Mouse (Mus musculus) embryonic fibroblast, embryonic 13.5 days (primary cell): ENCODE measurements around the gene Slc35e3. TPM values are rescaled to one million over a fixed set of nuclear protein-coding genes. Genes with fewer than 3 reads are reported as not detected.
"Not testable (repeated sequence)": the region's sequence is repeated elsewhere in the genome, so short reads cannot be mapped to it uniquely, and the experiment has no call there.

Experiments used
- H3K27ac ChIP-seq: 2 replicates; pipeline ENCODE4 v1.5.1; 2012; ENCODE audit warnings: low read length, control low read depth, inconsistent platforms; ENCODE audit not compliant: insufficient read depth
- H3K4me1 ChIP-seq: 2 replicates; pipeline ENCODE4 v1.6.1; 2011; ENCODE audit warnings: low read length; ENCODE audit not compliant: control insufficient read depth, insufficient read depth
- H3K4me3 ChIP-seq: 2 replicates; pipeline ENCODE4 v1.5.1; 2011; ENCODE audit warnings: mild to moderate bottlenecking, control low read depth, low read length; ENCODE audit not compliant: insufficient read depth
- CTCF ChIP-seq: IDR thresholded peaks from 2 replicates; pipeline ENCODE4 v1.5.1; 2011; ENCODE audit warnings: mild to moderate bottlenecking, control low read depth, low read length, moderate library complexity, borderline replicate concordance; ENCODE audit not compliant: insufficient read depth
- POLR2A ChIP-seq: IDR thresholded peaks from 2 replicates; pipeline ENCODE4 v1.6.1; 2011; ENCODE audit warnings: low read depth, mild to moderate bottlenecking, control low read depth, low read length, moderate library complexity
- polyA plus RNA-seq: library from polyadenylated mRNA; stranded (reverse); fragments of >200 nt; gene quantifications from 2 replicates; pipeline ENCODE4 v1.2.4, GENCODE M21; 2011; ENCODE audit warnings: low read depth; ENCODE audit not compliant: missing spikeins, insufficient read length

Slc35e3 gene
- polyA plus RNA-seq, 1 experiment: 28.9 TPM

- Histone ChIP-seq H3K4me1 (peaks cover 4% of the 10 kb centered on the region; the same call in 1 of the 2 replicates), H3K27ac (no peak overlapping the region), H3K4me3 (no peak overlapping the region)
- no peak for TF ChIP-seq POLR2A
- no peak for TF ChIP-seq CTCF
Measured at GRCm38 (mm10) chr10:117726350-117726749, 19.8 kb downstream of the Slc35e3 start.

GRCm38 (mm10) chr10:117725671-117726070 lies 20.5 kb downstream of the Slc35e3 start:
- no peak overlapping the region for H3K27ac ChIP-seq
- H3K4me3 ChIP-seq: no peak overlapping the region
- TF ChIP-seq CTCF (no peak), POLR2A (no peak)
- peaks cover 4% of the 10 kb centered on the region; the same call in 1 of the 2 replicates for H3K4me1 ChIP-seq

GRCm38 (mm10) chr10:117724804-117725361 lies 21.3 kb downstream of the Slc35e3 start:
- Histone ChIP-seq H3K4me3 (no peak overlapping the region), H3K27ac (no peak overlapping the region), H3K4me1 (peaks cover 4% of the 10 kb centered on the region; the same call in 1 of the 2 replicates)
- no peak for TF ChIP-seq CTCF
- TF ChIP-seq POLR2A: no peak

GRCm38 (mm10) chr10:117724136-117724718 lies 21.9 kb downstream of the Slc35e3 start:
- no peak for TF ChIP-seq CTCF
- TF ChIP-seq POLR2A: no peak
- no peak overlapping the region for H3K4me3 ChIP-seq
- peaks cover 4% of the 10 kb centered on the region; the same call in 1 of the 2 replicates for H3K4me1 ChIP-seq
- H3K27ac ChIP-seq: no peak overlapping the region

- TF ChIP-seq POLR2A: peak; percentile 38; the same call in 1 of the 2 replicates
- TF ChIP-seq CTCF: no peak
- H3K4me3 ChIP-seq: no peak overlapping the region
- peak overlapping the region; percentile 99 for H3K27ac ChIP-seq
- H3K4me1 ChIP-seq: peaks cover 7% of the 10 kb centered on the region; the same call in 1 of the 2 replicates
Measured at GRCm38 (mm10) chr10:117718161-117719119, 27.7 kb downstream of the Slc35e3 start.

GRCm38 (mm10) chr10:117717583-117717982 lies 28.6 kb downstream of the Slc35e3 start:
- TF ChIP-seq POLR2A: no peak; the same call in 1 of the 2 replicates
- TF ChIP-seq CTCF: no peak
- H3K27ac ChIP-seq: peak overlapping the region; percentile 99
- H3K4me3 ChIP-seq: no peak overlapping the region
- peaks cover 7% of the 10 kb centered on the region; the same call in 1 of the 2 replicates for H3K4me1 ChIP-seq

GRCm38 (mm10) chr10:117716686-117717085 lies 29.5 kb downstream of the Slc35e3 start:
- peak overlapping the region; percentile 99 for H3K27ac ChIP-seq
- H3K4me1 ChIP-seq: peaks cover 5% of the 10 kb centered on the region; the same call in 1 of the 2 replicates
- H3K4me3 ChIP-seq: no peak overlapping the region
- no peak for TF ChIP-seq CTCF

- H3K27ac ChIP-seq: peak overlapping the region; percentile 99; the same call in 1 of the 2 replicates
- H3K4me3 ChIP-seq, H3K4me1 ChIP-seq: not testable (repeated sequence)
Measured at GRCm38 (mm10) chr10:117715654-117716053, 30.5 kb downstream of the Slc35e3 start.

GRCm38 (mm10) chr10:117714928-117715500 lies 31.2 kb downstream of the Slc35e3 start:
- Histone ChIP-seq H3K4me3 (no peak overlapping the region), H3K4me1 (peaks cover 3% of the 10 kb centered on the region; the same call in 1 of the 2 replicates), H3K27ac (no peak overlapping the region)
- TF ChIP-seq CTCF: no peak
